25 mouse cellular contexts compared by ENCODE assay signal in genomic region chr1:25163561-25163960, GRCm38 (mm10).
DNase-seq lines count a peak whose midpoint lies in the region; ATAC-seq and TF ChIP-seq lines count a peak whose summit lies in the region.
"Had no signal": no experiment of that assay in that cellular context is flagged by ENCODE, and none has a peak within 500 bp of the region (broad histone marks: within the 10 kb centered on the region; RNA-seq: fewer than 3 reads in every experiment).

No protein-coding gene starts in this region.

- no peak for DNase-seq in forebrain, embryonic 14.5 days (ENCODE audit: low spot score)
- peak in 1 of 2 experiments; percentile 57 for DNase-seq in layer of hippocampus, adult 2 months (ENCODE audit: low spot score in 2 of 2)
- no peak for DNase-seq in layer of hippocampus, adult 9-11 months
- DNase-seq in brain, adult 2 months (ENCODE audit: low read depth, low spot score): peak; percentile 49
- no peak for DNase-seq in kidney, adult 18-20 months
- DNase-seq: adrenal gland, adult 8-10 months; adrenal gland, postnatal 25 days; cerebellum, adult 11 months; cerebellum, adult 2 months; cerebellum, adult 9-11 months; cerebellum, postnatal 25 days; gastrocnemius, postnatal 25 days; heart, adult 18-20 months; heart, postnatal 10 days; heart, postnatal 36 days had no signal

- H3K4me1 ChIP-seq in forebrain, embryonic 15.5 days: peaks cover 14% of the 10 kb centered on the region
- no peaks in the 10 kb centered on the region for H3K4me1 ChIP-seq in forebrain, embryonic 14.5 days (ENCODE audit: control insufficient read depth, insufficient read depth, low read length)
- H3K4me1 ChIP-seq: embryonic facial prominence, embryonic 12.5 days; embryonic facial prominence, embryonic 15.5 days; heart, embryonic 12.5 days; heart, embryonic 15.5 days; intestine, embryonic 15.5 days had no signal

- H3K27ac ChIP-seq in forebrain, embryonic 15.5 days (replicated peaks): peak overlapping the region; percentile 48; the same call in 1 of the 2 replicates
- H3K27ac ChIP-seq in forebrain, embryonic 14.5 days (ENCODE audit: low read depth, low read length): no peak overlapping the region
- H3K27ac ChIP-seq in layer of hippocampus, adult 2 months: peak overlapping the region; percentile 83
- H3K27ac ChIP-seq: embryonic facial prominence, embryonic 12.5 days; embryonic facial prominence, embryonic 15.5 days; heart, embryonic 15.5 days; hindbrain, embryonic 10.5 days; hindbrain, embryonic 13.5 days; intestine, embryonic 15.5 days had no signal

- ATAC-seq in forebrain, embryonic 15.5 days (replicated peaks): 0 out of 2 replicates have a peak, but pooled peaks have one; percentile 26
- ATAC-seq in forebrain, embryonic 14.5 days: no peak
- ATAC-seq: activated CD4-positive, CD25-positive, alpha-beta regulatory T cell, adult 4 months; hindbrain, embryonic 16.5 days; intestine, embryonic 15.5 days had no signal

- no peak overlapping the region for H3K9ac ChIP-seq in forebrain, embryonic 15.5 days (replicated peaks)
- no peak overlapping the region for H3K9ac ChIP-seq in forebrain, embryonic 14.5 days (ENCODE audit: low read length)
- H3K9ac ChIP-seq: embryonic facial prominence, embryonic 12.5 days; embryonic facial prominence, embryonic 15.5 days; heart, embryonic 12.5 days; heart, embryonic 15.5 days; hindbrain, embryonic 13.5 days; intestine, embryonic 15.5 days had no signal

- no peak overlapping the region for H3K4me3 ChIP-seq in forebrain, embryonic 15.5 days
- H3K4me3 ChIP-seq in forebrain, embryonic 14.5 days (ENCODE audit: low read depth, low read length): no peak overlapping the region
- no peak overlapping the region for H3K4me3 ChIP-seq in layer of hippocampus, adult 2 months
- H3K4me3 ChIP-seq: embryonic facial prominence, embryonic 12.5 days; embryonic facial prominence, embryonic 15.5 days; heart, embryonic 12.5 days; heart, embryonic 15.5 days; hindbrain, embryonic 10.5 days; hindbrain, embryonic 13.5 days; intestine, embryonic 15.5 days had no signal

- 66% methylated on average over 6 of the region's 6 CpGs for WGBS in forebrain, embryonic 15.5 days
- 81% methylated on average over 6 of the region's 6 CpGs for WGBS in forebrain, embryonic 14.5 days

- no peaks in the 10 kb centered on the region for H3K36me3 ChIP-seq in forebrain, embryonic 15.5 days
- no peaks in the 10 kb centered on the region for H3K36me3 ChIP-seq in forebrain, embryonic 14.5 days (ENCODE audit: control insufficient read depth, insufficient read depth, low read length)
- H3K36me3 ChIP-seq: embryonic facial prominence, embryonic 12.5 days; embryonic facial prominence, embryonic 15.5 days; heart, embryonic 12.5 days; heart, embryonic 15.5 days; hindbrain, embryonic 10.5 days; hindbrain, embryonic 13.5 days; intestine, embryonic 15.5 days had no signal

- H3K27me3 ChIP-seq in forebrain, embryonic 15.5 days: no peaks in the 10 kb centered on the region
- H3K27me3 ChIP-seq in forebrain, embryonic 14.5 days (replicated peaks; ENCODE audit: control insufficient read depth, insufficient read depth, low read length): no peaks in the 10 kb centered on the region
- H3K27me3 ChIP-seq: embryonic facial prominence, embryonic 12.5 days; embryonic facial prominence, embryonic 15.5 days; heart, embryonic 12.5 days; heart, embryonic 15.5 days; hindbrain, embryonic 13.5 days; intestine, embryonic 15.5 days had no signal

- no peak overlapping the region for H3K4me2 ChIP-seq in forebrain, embryonic 15.5 days (replicated peaks)
- no peak overlapping the region for H3K4me2 ChIP-seq in forebrain, embryonic 14.5 days (ENCODE audit: low read length)
- H3K4me2 ChIP-seq: embryonic facial prominence, embryonic 12.5 days; embryonic facial prominence, embryonic 15.5 days; heart, embryonic 12.5 days; heart, embryonic 15.5 days; hindbrain, embryonic 13.5 days; intestine, embryonic 15.5 days had no signal

- H3K9me3 ChIP-seq in forebrain, embryonic 15.5 days: no peaks in the 10 kb centered on the region
- no peaks in the 10 kb centered on the region for H3K9me3 ChIP-seq in forebrain, embryonic 14.5 days (replicated peaks; ENCODE audit: control insufficient read depth, low read length)
- H3K9me3 ChIP-seq: embryonic facial prominence, embryonic 12.5 days; embryonic facial prominence, embryonic 15.5 days; heart, embryonic 12.5 days; heart, embryonic 15.5 days; hindbrain, embryonic 10.5 days; hindbrain, embryonic 13.5 days; intestine, embryonic 15.5 days had no signal

- no peak for TF ChIP-seq CTCF in layer of hippocampus, adult 2 months (conservative IDR thresholded peaks at IDR 0.05)
